In genomic region chr6:52244471-52245039, GRCm38 (mm10) we compare ENCODE assay signal across 14 mouse cellular contexts. TPM values are rescaled to one million over a fixed set of nuclear protein-coding genes. Genes with fewer than 3 reads are reported as not detected.
DNase-seq lines count a peak whose midpoint lies in the region; ATAC-seq lines count a peak whose summit lies in the region.
"Had no signal": no experiment of that assay in that cellular context is flagged by ENCODE, and none has a peak within 500 bp of the region (broad histone marks: within the 10 kb centered on the region; RNA-seq: fewer than 3 reads in every experiment).

No protein-coding gene starts in this region.

- intact Hi-C loops in heart, postnatal 25 days (cut with DNase I), result no loop called here

- peak overlapping the region; percentile 30 for H3K4me2 ChIP-seq in heart, embryonic 15.5 days
- H3K4me2 ChIP-seq in limb, embryonic 12.5 days, result peak overlapping the region; percentile 96
- H3K4me2 ChIP-seq: hindbrain, embryonic 13.5 days had no signal

- no peak overlapping the region for H3K9ac ChIP-seq in heart, embryonic 15.5 days
- H3K9ac ChIP-seq in limb, embryonic 12.5 days (replicated peaks), result peak overlapping the region; percentile 100
- H3K9ac ChIP-seq: hindbrain, embryonic 13.5 days had no signal

- H3K27me3 ChIP-seq in heart, embryonic 15.5 days, result peaks cover 99% of the 10 kb centered on the region
- H3K27me3 ChIP-seq in limb, embryonic 12.5 days, result peaks cover 10% of the 10 kb centered on the region

- peaks cover 20% of the 10 kb centered on the region for H3K4me1 ChIP-seq in heart, embryonic 15.5 days (replicated peaks)
- H3K4me1 ChIP-seq in limb, embryonic 12.5 days (replicated peaks), result peaks cover 40% of the 10 kb centered on the region

- peak overlapping the region; percentile 25 for H3K4me3 ChIP-seq in heart, embryonic 15.5 days
- peak overlapping the region; percentile 99 for H3K4me3 ChIP-seq in limb, embryonic 12.5 days (replicated peaks)
- H3K4me3 ChIP-seq: hindbrain, embryonic 13.5 days had no signal

- ATAC-seq in heart, embryonic 15.5 days (replicated peaks; ENCODE audit: insufficient number of reproducible peaks, insufficient read depth, low FRiP score, low read depth), result no peak
- ATAC-seq in limb, embryonic 12.5 days (ENCODE audit: insufficient number of reproducible peaks, insufficient read depth, low FRiP score, low TSS enrichment, low read depth), result no peak
- ATAC-seq: activated CD4-positive, CD25-positive, alpha-beta regulatory T cell, adult 4 months; midbrain, embryonic 16.5 days had no signal

- H3K36me3 ChIP-seq in heart, embryonic 15.5 days, result no peaks in the 10 kb centered on the region
- H3K36me3 ChIP-seq in limb, embryonic 12.5 days, result peaks cover 5% of the 10 kb centered on the region
- H3K36me3 ChIP-seq: hindbrain, embryonic 13.5 days had no signal

- no peak for DNase-seq in heart, postnatal 25 days (ENCODE audit: low spot score)
- peak; percentile 27 for DNase-seq in urinary bladder, adult 2 months (ENCODE audit: low spot score)
- DNase-seq in urinary bladder, postnatal 14 days (ENCODE audit: low spot score), result no peak
- DNase-seq in cerebellum, postnatal 14 days, result no peak
- DNase-seq in thymus, postnatal 10 days (ENCODE audit: low spot score in 2 of 2), result no peak
- DNase-seq: layer of hippocampus, adult 9-11 months; lung, adult 2 months; right cerebral cortex, postnatal 14 days; thymus, adult 2 months had no signal

- no peak overlapping the region for H3K27ac ChIP-seq in heart, embryonic 15.5 days
- peak overlapping the region; percentile 100 for H3K27ac ChIP-seq in limb, embryonic 12.5 days
- H3K27ac ChIP-seq: hindbrain, embryonic 13.5 days had no signal

- no peaks in the 10 kb centered on the region for H3K9me3 ChIP-seq in heart, embryonic 15.5 days (replicated peaks)
- no peaks in the 10 kb centered on the region for H3K9me3 ChIP-seq in limb, embryonic 12.5 days
- H3K9me3 ChIP-seq: hindbrain, embryonic 13.5 days had no signal

- 3% methylated on average over 23 of the region's 23 CpGs for WGBS in heart, embryonic 15.5 days
- 0% methylated on average over 23 of the region's 23 CpGs for WGBS in limb, embryonic 12.5 days

RNA-seq across cellular contexts. Expression of gene Hoxa11, which starts 1.1 kb away (rescaled TPM):
- 0.06 TPM in 1 of 2 replicates, not detected in the other for polyA plus RNA-seq in heart, embryonic 15.5 days (2015; fragmentation: Nextera tagmentation; extraction: Ambion mirVana)
- total RNA-seq in heart, postnatal 25 days (2021), result not detected
- 25.4 and 29.2 TPM in 2 replicates for polyA plus RNA-seq in urinary bladder, adult 2 months (2012; rRNA removed)
- 88.2 and 96.8 TPM in 2 replicates for polyA plus RNA-seq in limb, embryonic 12.5 days (2016; fragmentation: Nextera tagmentation; extraction: Ambion mirVana)
- polyA plus RNA-seq: activated CD4-positive, CD25-positive, alpha-beta regulatory T cell, adult 4 months; hindbrain, embryonic 13.5 days; lung, adult 2 months; midbrain, embryonic 16.5 days; thymus, adult 2 months had no signal

RNA-seq across cellular contexts. Expression of gene Hoxa10, which starts 3.9 kb away (rescaled TPM):
- polyA plus RNA-seq in heart, embryonic 15.5 days (2015; fragmentation: Nextera tagmentation; extraction: Ambion mirVana), result 0.19 and 0.55 TPM in 2 replicates
- total RNA-seq in heart, postnatal 25 days (2021), result not detected
- 79.4 and 93.6 TPM in 2 replicates for polyA plus RNA-seq in urinary bladder, adult 2 months (2012; rRNA removed)
- polyA plus RNA-seq in limb, embryonic 12.5 days (2016; fragmentation: Nextera tagmentation; extraction: Ambion mirVana), result 272 and 294 TPM in 2 replicates
- polyA plus RNA-seq: activated CD4-positive, CD25-positive, alpha-beta regulatory T cell, adult 4 months; lung, adult 2 months; midbrain, embryonic 16.5 days; thymus, adult 2 months had no signal

RNA-seq across cellular contexts. Expression of gene Hoxa9, which starts 13.7 kb away (rescaled TPM):
- polyA plus RNA-seq in heart, embryonic 15.5 days (2015; fragmentation: Nextera tagmentation; extraction: Ambion mirVana), result 0.13 and 0.24 TPM in 2 replicates
- not detected for total RNA-seq in heart, postnatal 25 days (2021)
- 48.1 and 60.0 TPM in 2 replicates for polyA plus RNA-seq in urinary bladder, adult 2 months (2012; rRNA removed)
- polyA plus RNA-seq in limb, embryonic 12.5 days (2016; fragmentation: Nextera tagmentation; extraction: Ambion mirVana), result 74.7 and 77.4 TPM in 2 replicates
- polyA plus RNA-seq: lung, adult 2 months; midbrain, embryonic 16.5 days had no signal

RNA-seq across cellular contexts. Expression of gene Hoxa13, which starts 16.1 kb away (rescaled TPM):
- polyA plus RNA-seq in heart, embryonic 15.5 days (2015; fragmentation: Nextera tagmentation; extraction: Ambion mirVana), result 0.09 TPM in 1 of 2 replicates, not detected in the other
- not detected for total RNA-seq in heart, postnatal 25 days (2021)
- polyA plus RNA-seq in urinary bladder, adult 2 months (2012; rRNA removed), result 32.5 and 40.7 TPM in 2 replicates
- polyA plus RNA-seq in limb, embryonic 12.5 days (2016; fragmentation: Nextera tagmentation; extraction: Ambion mirVana), result 33.1 and 34.1 TPM in 2 replicates
- polyA plus RNA-seq: activated CD4-positive, CD25-positive, alpha-beta regulatory T cell, adult 4 months; hindbrain, embryonic 13.5 days; lung, adult 2 months; midbrain, embryonic 16.5 days; thymus, adult 2 months had no signal

RNA-seq across cellular contexts. Expression of gene Hoxa7, which starts 22.9 kb away (rescaled TPM):
- polyA plus RNA-seq in heart, embryonic 15.5 days (2015; fragmentation: Nextera tagmentation; extraction: Ambion mirVana), result 0.54 and 1.4 TPM in 2 replicates
- total RNA-seq in heart, postnatal 25 days (2021), result under 1 TPM; 0.31 to 0.44 TPM
- 27.6 and 28.6 TPM in 2 replicates for polyA plus RNA-seq in urinary bladder, adult 2 months (2012; rRNA removed)
- 11.7 and 13.8 TPM in 2 replicates for polyA plus RNA-seq in limb, embryonic 12.5 days (2016; fragmentation: Nextera tagmentation; extraction: Ambion mirVana)
- polyA plus RNA-seq: activated CD4-positive, CD25-positive, alpha-beta regulatory T cell, adult 4 months; midbrain, embryonic 16.5 days had no signal

Comparison
In these comparisons a context has a peak if more than half of its experiments do, and no peak if none do; other contexts are left out.
1. RNA of gene Hoxa11, which starts 1.1 kb away (polyA plus RNA-seq): 88.2 to 96.8 TPM in limb, embryonic 12.5 days and 25.4 to 29.2 TPM in urinary bladder, adult 2 months; 0.06 TPM in heart, embryonic 15.5 days; every median in the first group is over 10 times any median in the second.
2. RNA of gene Hoxa10, which starts 3.9 kb away (polyA plus RNA-seq): 272 to 294 TPM in limb, embryonic 12.5 days and 79.4 to 93.6 TPM in urinary bladder, adult 2 months; 0.19 to 0.55 TPM in heart, embryonic 15.5 days; every median in the first group is over 10 times any median in the second.
3. RNA of gene Hoxa9, which starts 13.7 kb away (polyA plus RNA-seq): 74.7 to 77.4 TPM in limb, embryonic 12.5 days and 48.1 to 60.0 TPM in urinary bladder, adult 2 months; 0.13 to 0.24 TPM in heart, embryonic 15.5 days; every median in the first group is over 10 times any median in the second.